In the genomic region with DNA sequence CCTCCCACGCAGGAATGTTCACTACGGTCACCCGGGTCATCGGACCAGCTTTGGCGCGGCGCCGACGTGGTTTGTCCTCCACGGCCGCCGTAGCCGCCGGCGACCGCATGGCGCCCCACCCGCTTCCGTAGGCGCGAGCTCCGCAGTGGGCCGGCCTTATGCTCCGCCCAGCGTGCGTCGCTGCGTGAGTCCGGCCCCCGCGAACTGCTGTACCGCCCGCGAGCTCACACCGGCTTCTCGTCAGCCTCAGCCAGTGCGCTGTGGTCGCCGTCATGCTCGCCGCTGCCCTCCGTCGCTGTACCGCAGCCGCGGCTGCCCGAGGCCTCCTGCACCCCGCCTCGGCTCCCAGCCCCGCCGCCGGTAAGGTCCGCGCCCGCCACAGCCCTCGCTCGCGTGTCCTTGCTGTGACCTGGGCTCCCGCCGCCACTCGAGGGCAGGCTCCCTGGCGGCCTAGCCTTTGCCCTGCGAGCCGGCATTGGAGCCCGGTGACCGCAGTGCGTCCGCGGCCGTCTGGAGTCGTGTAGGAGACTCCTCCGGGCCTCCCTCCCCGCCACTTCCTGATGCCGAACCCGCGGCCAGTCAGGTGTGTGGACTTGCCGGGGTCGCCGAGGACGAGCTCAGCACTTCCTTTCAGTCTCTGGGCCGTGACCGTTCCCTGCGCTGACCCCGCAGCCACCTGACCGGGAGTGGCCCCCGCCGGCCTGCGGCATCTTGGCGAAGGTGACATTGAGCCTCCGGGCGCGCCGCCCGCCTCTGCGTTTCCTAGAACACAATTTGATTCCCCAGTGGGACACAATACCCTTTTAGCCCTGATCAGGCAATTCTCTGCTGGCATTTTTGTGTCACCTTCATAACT, we compare ENCODE assay signal across 8 mouse cellular contexts. TPM values are rescaled to one million over a fixed set of nuclear protein-coding genes. Genes with fewer than 3 reads are reported as not detected.
DNase-seq lines count a peak whose midpoint lies in the region; ATAC-seq and TF ChIP-seq lines count a peak whose summit lies in the region.

A gene (plus strand): TSS at position 219 of the 856 bp plus-strand sequence.

- WGBS in forebrain, embryonic 11.5 days = under 1% methylated on average over 91 of the region's 95 CpGs
- under 1% methylated on average over 95 of the region's 95 CpGs for WGBS in heart, embryonic 16.5 days
- WGBS in liver, embryonic 16.5 days (ENCODE audit: insufficient replicate concordance) = under 1% methylated on average over 94 of the region's 95 CpGs
- under 1% methylated on average over 95 of the region's 95 CpGs for WGBS in neural tube, embryonic 13.5 days

- no peak for TF ChIP-seq CTCF in CH12.LX (conservative IDR thresholded peaks at IDR 0.05 in 1 of 2, IDR thresholded peaks at IDR 0.05 in 1 of 2; ENCODE audit: low read depth in 2 of 2, low read length in 2 of 2)
- no peak for TF ChIP-seq CTCF in testis, adult 2 months (IDR thresholded peaks at IDR 0.05; ENCODE audit: control insufficient read depth, insufficient read depth, insufficient replicate concordance, low read depth, low read length)

- peak within 1 kb of the TSS; percentile 97 for H3K4me2 ChIP-seq in CH12.LX (ENCODE audit: insufficient read depth, low read depth, poor library complexity, severe bottlenecking)
- peak within 1 kb of the TSS; percentile 79 for H3K4me2 ChIP-seq in forebrain, embryonic 11.5 days (ENCODE audit: low read depth, low read length, severe bottlenecking)
- peak within 1 kb of the TSS; percentile 79 for H3K4me2 ChIP-seq in heart, embryonic 16.5 days (ENCODE audit: low read depth, low read length)
- peak within 1 kb of the TSS; percentile 93 for H3K4me2 ChIP-seq in liver, embryonic 16.5 days (ENCODE audit: low read depth, low read length)
- H3K4me2 ChIP-seq in neural tube, embryonic 13.5 days = peak within 1 kb of the TSS; percentile 78

- H3K4me3 ChIP-seq in CH12.LX (replicated peaks in 1 of 3; ENCODE audit: low read depth in 2 of 3, low read length in 2 of 3, poor library complexity in 1 of 3) = peak within 1 kb of the TSS; percentile 88 to 99 (median 89)
- H3K4me3 ChIP-seq in forebrain, embryonic 11.5 days (ENCODE audit: low read depth, low read length) = peak within 1 kb of the TSS; percentile 92
- peak within 1 kb of the TSS; percentile 98 for H3K4me3 ChIP-seq in heart, embryonic 16.5 days (ENCODE audit: low read length)
- H3K4me3 ChIP-seq in liver, embryonic 16.5 days (ENCODE audit: low read depth, low read length) = peak within 1 kb of the TSS; percentile 97
- peak within 1 kb of the TSS; percentile 99 for H3K4me3 ChIP-seq in neural tube, embryonic 13.5 days
- H3K4me3 ChIP-seq in testis, adult 2 months (ENCODE audit: control insufficient read depth, low read depth, low read length) = peak within 1 kb of the TSS; percentile 95

- TF ChIP-seq RAD21 in CH12.LX (IDR thresholded peaks at IDR 0.05; ENCODE audit: low read depth, low read length) = no peak

- dilution Hi-C loops in CH12.LX (cut with MboI; ENCODE audit: extremely low pct_ligation_motif_present, extremely low pct_unique_long_range_greater_than_20kb, low sequenced_read_pairs) = no loop called here

- TF ChIP-seq POLR2A in CH12.LX (IDR thresholded peaks at IDR 0.05; ENCODE audit: low read depth, low read length) = peak; percentile 95
- TF ChIP-seq POLR2A in testis, adult 2 months (IDR thresholded peaks at IDR 0.05; ENCODE audit: control insufficient read depth, low read depth, low read length) = peak; percentile 99

- no peaks in the 10 kb centered on the region for H3K9me3 ChIP-seq in CH12.LX (replicated peaks; ENCODE audit: low read length)
- no peaks in the 10 kb centered on the region for H3K9me3 ChIP-seq in forebrain, embryonic 11.5 days (ENCODE audit: control insufficient read depth, low read length)
- no peaks in the 10 kb centered on the region for H3K9me3 ChIP-seq in heart, embryonic 16.5 days (replicated peaks; ENCODE audit: control insufficient read depth, low read length)
- no peaks in the 10 kb centered on the region for H3K9me3 ChIP-seq in liver, embryonic 16.5 days (replicated peaks; ENCODE audit: control insufficient read depth, low read length)
- no peaks in the 10 kb centered on the region for H3K9me3 ChIP-seq in neural tube, embryonic 13.5 days

- peaks cover 0 to 43% of the 10 kb centered on the region in 2 experiments; a peak in 2 of 4 replicates for H3K4me1 ChIP-seq in CH12.LX (ENCODE audit: control insufficient read depth in 1 of 2, insufficient read depth in 2 of 2)
- H3K4me1 ChIP-seq in forebrain, embryonic 11.5 days (replicated peaks; ENCODE audit: control insufficient read depth, insufficient read depth, low read length) = peaks cover 4% of the 10 kb centered on the region; the same call in 1 of the 2 replicates
- H3K4me1 ChIP-seq in heart, embryonic 16.5 days (ENCODE audit: control insufficient read depth, insufficient read depth, low read length) = peaks cover 34% of the 10 kb centered on the region
- H3K4me1 ChIP-seq in liver, embryonic 16.5 days (ENCODE audit: control insufficient read depth, low read depth, low read length) = peaks cover 33% of the 10 kb centered on the region
- H3K4me1 ChIP-seq in neural tube, embryonic 13.5 days (replicated peaks) = peaks cover 41% of the 10 kb centered on the region
- H3K4me1 ChIP-seq in testis, adult 2 months (ENCODE audit: control insufficient read depth, insufficient read depth, low read length) = peaks cover 4% of the 10 kb centered on the region

- H3K27me3 ChIP-seq in CH12.LX (replicated peaks) = no peaks in the 10 kb centered on the region
- no peaks in the 10 kb centered on the region for H3K27me3 ChIP-seq in forebrain, embryonic 11.5 days (ENCODE audit: control insufficient read depth, insufficient read depth, low read length)
- H3K27me3 ChIP-seq in heart, embryonic 16.5 days (ENCODE audit: control insufficient read depth, insufficient read depth, low read length) = no peaks in the 10 kb centered on the region
- H3K27me3 ChIP-seq in liver, embryonic 16.5 days (ENCODE audit: control insufficient read depth, insufficient read depth, low read depth, low read length) = no peaks in the 10 kb centered on the region
- no peaks in the 10 kb centered on the region for H3K27me3 ChIP-seq in neural tube, embryonic 13.5 days
- no peaks in the 10 kb centered on the region for H3K27me3 ChIP-seq in testis, adult 2 months (ENCODE audit: control insufficient read depth, insufficient read depth, low read length)

- H3K36me3 ChIP-seq in CH12.LX (replicated peaks in 1 of 2; ENCODE audit: control insufficient read depth in 1 of 2, insufficient read depth in 1 of 2, low read length in 1 of 2) = peaks cover 0 to 7% of the 10 kb centered on the region in 2 experiments
- no peaks in the 10 kb centered on the region for H3K36me3 ChIP-seq in forebrain, embryonic 11.5 days (ENCODE audit: control insufficient read depth, insufficient read depth, low read length)
- no peaks in the 10 kb centered on the region for H3K36me3 ChIP-seq in heart, embryonic 16.5 days (ENCODE audit: control insufficient read depth, insufficient read depth)
- no peaks in the 10 kb centered on the region for H3K36me3 ChIP-seq in liver, embryonic 16.5 days (ENCODE audit: control insufficient read depth, insufficient read depth)
- no peaks in the 10 kb centered on the region for H3K36me3 ChIP-seq in neural tube, embryonic 13.5 days
- H3K36me3 ChIP-seq in testis, adult 2 months (ENCODE audit: control insufficient read depth, insufficient read depth, low read length) = no peaks in the 10 kb centered on the region

- peaks cover 46% of the 10 kb centered on the region for H3K79me2 ChIP-seq in CH12.LX (replicated peaks; ENCODE audit: control insufficient read depth, extremely low read depth, insufficient read depth, poor library complexity, severe bottlenecking)

- no peak for TF ChIP-seq EP300 in CH12.LX (IDR thresholded peaks at IDR 0.05; ENCODE audit: low read length)

- peak within 1 kb of the TSS; percentile 89 for H3K27ac ChIP-seq in CH12.LX (ENCODE audit: insufficient read depth, low read depth)
- peak within 1 kb of the TSS; percentile 82 for H3K27ac ChIP-seq in forebrain, embryonic 11.5 days (ENCODE audit: low read depth, low read length)
- peak within 1 kb of the TSS; percentile 99 for H3K27ac ChIP-seq in heart, embryonic 16.5 days (ENCODE audit: low read length)
- H3K27ac ChIP-seq in liver, embryonic 16.5 days (ENCODE audit: low read length) = peak within 1 kb of the TSS; percentile 97
- peak within 1 kb of the TSS; percentile 96 for H3K27ac ChIP-seq in neural tube, embryonic 13.5 days (replicated peaks)
- H3K27ac ChIP-seq in testis, adult 2 months (ENCODE audit: control insufficient read depth, insufficient read depth, low read depth, low read length) = peak within 1 kb of the TSS; percentile 90

- peak; percentile 97 for ATAC-seq in forebrain, embryonic 11.5 days (replicated peaks; ENCODE audit: low FRiP score)
- peak; percentile 97 for ATAC-seq in heart, embryonic 16.5 days (replicated peaks; ENCODE audit: extremely low read depth, insufficient read depth, low FRiP score)
- peak; percentile 99 for ATAC-seq in liver, embryonic 16.5 days (ENCODE audit: low read depth)
- ATAC-seq in neural tube, embryonic 13.5 days (ENCODE audit: low read depth) = peak; percentile 96

- in situ Hi-C loops in CH12.LX (cut with MboI; ENCODE audit: low pct_ligation_motif_present, low pct_unique_long_range_greater_than_20kb, low sequenced_read_pairs) = loop anchor here (5.0 kb wide), 1 partner anchor 131 kb away; a partner anchor contains a TSS

- peak; percentile 88 for DNase-seq in CH12.LX (ENCODE audit: extremely low read depth)
- DNase-seq in c-Kit-positive CD71-positive TER-119-negative erythroid progenitor cells, embryonic 14.5 days (ENCODE audit: low read depth) = peak; percentile 84
- DNase-seq in forebrain, embryonic 11.5 days (ENCODE audit: low spot score) = peak; percentile 94
- DNase-seq in kidney, postnatal 4 days = peak; percentile 94 to 97

- H3K9ac ChIP-seq in CH12.LX (ENCODE audit: insufficient read depth, low read depth) = peak within 1 kb of the TSS; percentile 90
- H3K9ac ChIP-seq in forebrain, embryonic 11.5 days (ENCODE audit: low read length) = peak within 1 kb of the TSS; percentile 97
- peak within 1 kb of the TSS; percentile 100 for H3K9ac ChIP-seq in heart, embryonic 16.5 days (ENCODE audit: low read length)
- peak within 1 kb of the TSS; percentile 97 for H3K9ac ChIP-seq in liver, embryonic 16.5 days (ENCODE audit: low read depth, low read length)
- peak within 1 kb of the TSS; percentile 97 for H3K9ac ChIP-seq in neural tube, embryonic 13.5 days

TF ChIP-seq in CH12.LX, 34 proteins besides CTCF, POLR2A, EP300 and RAD21 (continues in another document):
- TF ChIP-seq JUND (conservative IDR thresholded peaks at IDR 0.05; ENCODE audit: low read depth, low read length) (no peak), MXI1 (IDR thresholded peaks at IDR 0.05; ENCODE audit: low read depth, low read length) (peak; percentile 92)

RNA-seq across cellular contexts. Expression of the gene that starts here (rescaled TPM):
- 179 and 203 TPM in 2 replicates for total RNA-seq in CH12.LX (2012; rRNA removed)
- total RNA-seq in CH12.LX (2014; rRNA removed) = 229 and 257 TPM in 2 replicates
- polyA plus RNA-seq in CH12.LX (2012; ENCODE audit: insufficient read length, low read depth) = 255 and 279 TPM in 2 replicates
- 624 and 635 TPM in 2 replicates for polyA plus RNA-seq in forebrain, embryonic 11.5 days (2014; fragmentation: Nextera tagmentation; extraction: Ambion mirVana)
- polyA plus RNA-seq in heart, embryonic 16.5 days (2015; fragmentation: Nextera tagmentation; extraction: Ambion mirVana) = 1,790 and 1,803 TPM in 2 replicates
- 266 and 275 TPM in 2 replicates for polyA plus RNA-seq in liver, embryonic 16.5 days (2015; fragmentation: Nextera tagmentation; extraction: Ambion mirVana)
- polyA plus RNA-seq in neural tube, embryonic 13.5 days (2015; fragmentation: Nextera tagmentation; extraction: Ambion mirVana) = 922 and 997 TPM in 2 replicates
- 335 and 344 TPM in 2 replicates for polyA plus RNA-seq in testis, adult 2 months (2012; rRNA removed)

Comparison
In these comparisons a context has a peak if more than half of its experiments do, and no peak if none do; other contexts are left out.
1. Peak in every context shown above with its lines: DNase-seq, ATAC-seq, H3K4me3 ChIP-seq and H3K27ac ChIP-seq.